Mouse (Mus musculus) megakaryocyte, embryonic 14.5 days (primary cell): Measurements from ENCODE around the gene Bscl2.

ENCODE experiments used
- FLI1 ChIP-seq: IDR thresholded peaks from 2 replicates; pipeline ENCODE4 v1.6.1; 2012; ENCODE audit warnings: low read length, inconsistent platforms, mixed read lengths
- GATA1 ChIP-seq: IDR thresholded peaks from 3 replicates; pipeline ENCODE4 v1.6.1; 2012; ENCODE audit warnings: mixed read lengths, low read length, inconsistent platforms, borderline replicate concordance

GRCm38 (mm10) chr19:8841012-8841411 is 3.7 kb downstream of the Bscl2 start:
- TF ChIP-seq GATA1 (no peak), FLI1 (no peak)
